Mouse (Mus musculus) kidney, postnatal 0 days (tissue): Measurements from ENCODE around the gene Ppm1m. TPM values are rescaled to one million over a fixed set of nuclear protein-coding genes. Genes with fewer than 3 reads are reported as not detected.

Experiments used
- ATAC-seq: fragments of 200-750 bp; cut with Nextera tagmentation; replicated peaks from 2 replicates; pipeline ENCODE4 v1.8.0; 2017; ENCODE audit warnings: low read depth, moderate number of reproducible peaks, moderate TSS enrichment, moderate library complexity; ENCODE audit not compliant: low FRiP score
- DNase-seq: peaks from one replicate; pipeline ENCODE4 v3.0.0-alpha.2; 2016; ENCODE audit warnings: low spot score
- H3K27ac ChIP-seq: fragments of 300-500 bp; sonication (generic); 2 replicates; pipeline ENCODE4 v1.5.1; 2014; ENCODE audit warnings: mild to moderate bottlenecking
- H3K27me3 ChIP-seq: fragments of 300-500 bp; sonication (generic); 2 replicates; pipeline ENCODE4 v1.6.1; 2014; ENCODE audit warnings: low read length, mixed read lengths; ENCODE audit not compliant: insufficient read depth
- H3K36me3 ChIP-seq: fragments of 300-500 bp; sonication (generic); 2 replicates; pipeline ENCODE4 v1.6.1; 2014; ENCODE audit warnings: low read length, mixed read lengths; ENCODE audit not compliant: insufficient read depth
- H3K4me1 ChIP-seq: fragments of 300-500 bp; sonication (generic); replicated peaks from 2 replicates; pipeline ENCODE4 v1.6.1; 2014; ENCODE audit warnings: antibody characterized with exemption, low read length, mixed read lengths; ENCODE audit not compliant: insufficient read depth
- H3K4me2 ChIP-seq: fragments of 300-500 bp; sonication (generic); 2 replicates; pipeline ENCODE4 v1.6.1; 2014; ENCODE audit warnings: mild to moderate bottlenecking, low read length, moderate library complexity, mixed read lengths
- H3K4me3 ChIP-seq: fragments of 300-500 bp; sonication (generic); replicated peaks from 2 replicates; pipeline ENCODE4 v1.5.1; 2014; ENCODE audit warnings: low read depth, low read length
- H3K9ac ChIP-seq: fragments of 300-500 bp; sonication (generic); 2 replicates; pipeline ENCODE4 v1.6.1; 2014; ENCODE audit warnings: low read depth, low read length
- H3K9me3 ChIP-seq: fragments of 300-500 bp; sonication (generic); replicated peaks from 2 replicates; pipeline ENCODE4 v1.6.1; 2016; ENCODE audit warnings: low read length, inconsistent platforms, mixed read lengths
- CTCF ChIP-seq: IDR thresholded peaks from 2 replicates; pipeline ENCODE4 v1.5.1; 2016; ENCODE audit warnings: antibody characterized with exemption, low read depth, mild to moderate bottlenecking, moderate library complexity
- WGBS: fragments of 180-500 bp; shearing (Covaris S2); extraction: QIAGEN DNeasy Blood & Tissue Kit; methylation state at CpG from one replicate; pipeline ENCODE4 v1.1.7; 2014; 5-methylcytosine and 5-hydroxymethylcytosine counted together
- polyA plus RNA-seq: library from polyadenylated mRNA; unstranded; fragments of >200 nt; fragmentation: Nextera tagmentation; extraction: Ambion mirVana; gene quantifications from 2 replicates; pipeline ENCODE4 v1.2.1, GENCODE M21; 2015

Gene Ppm1m
- polyA plus RNA-seq, 1 experiment from 2014 or later = 33.2 TPM

GRCm38 (mm10) chr9:106175552-106176200, 23.9 kb downstream of the Ppm1m start:
- no peaks in the 10 kb centered on the region for H3K27me3 ChIP-seq
- 43% methylated on average over 3 of the region's 3 CpGs for WGBS
- H3K4me2 ChIP-seq = 0 out of 2 replicates have a peak overlapping the region, but pooled peaks have one; percentile 4
- no peak overlapping the region for H3K4me3 ChIP-seq
- no peak overlapping the region for H3K27ac ChIP-seq
- peaks cover 18% of the 10 kb centered on the region; the same call in 1 of the 2 replicates for H3K4me1 ChIP-seq
- DNase-seq (peak; percentile 41), ATAC-seq (no peak)
- H3K9ac ChIP-seq = no peak overlapping the region
- H3K9me3 ChIP-seq = no peaks in the 10 kb centered on the region
- H3K36me3 ChIP-seq = peaks cover 17% of the 10 kb centered on the region
- no peak for TF ChIP-seq CTCF

- WGBS = 44% methylated on average over 2 of the region's 2 CpGs
Observed at GRCm38 (mm10) chr9:106173363-106173762, 26.2 kb downstream of the Ppm1m start.

GRCm38 (mm10) chr9:106172527-106172926, 27.0 kb downstream of the Ppm1m start:
- Histone ChIP-seq H3K9ac (peak overlapping the region; percentile 89; the same call in 1 of the 2 replicates), H3K36me3 (no peaks in the 10 kb centered on the region), H3K4me2 (peak overlapping the region; percentile 70), H3K9me3 (no peaks in the 10 kb centered on the region), H3K4me1 (peaks cover 24% of the 10 kb centered on the region; the same call in 1 of the 2 replicates), H3K4me3 (peak overlapping the region; percentile 92), H3K27ac (0 out of 2 replicates have a peak overlapping the region, but pooled peaks have one; percentile 99), H3K27me3 (no peaks in the 10 kb centered on the region)
- TF ChIP-seq CTCF = no peak
- ATAC-seq = no peak
- under 1% methylated on average over 3 of the region's 3 CpGs for WGBS
- DNase-seq = peak; percentile 35

More at GRCm38 (mm10) chr9:106173363-106173762, 26.2 kb downstream of the Ppm1m start:
- no peaks in the 10 kb centered on the region for H3K9me3 ChIP-seq
- DNase-seq = no peak
- H3K27ac ChIP-seq = no peak overlapping the region
- H3K9ac ChIP-seq = no peak overlapping the region
- H3K4me3 ChIP-seq = no peak overlapping the region; the same call in 1 of the 2 replicates
- TF ChIP-seq CTCF = no peak
- H3K4me2 ChIP-seq = peak overlapping the region; percentile 70
- no peak for ATAC-seq
- H3K4me1 ChIP-seq = peaks cover 24% of the 10 kb centered on the region; the same call in 1 of the 2 replicates
- no peaks in the 10 kb centered on the region for H3K27me3 ChIP-seq
- peaks cover 3% of the 10 kb centered on the region; the same call in 1 of the 2 replicates for H3K36me3 ChIP-seq

- no peak for TF ChIP-seq CTCF
- peak overlapping the region; percentile 70 for H3K4me2 ChIP-seq
- H3K4me1 ChIP-seq = peaks cover 24% of the 10 kb centered on the region; the same call in 1 of the 2 replicates
- H3K4me3 ChIP-seq = peak overlapping the region; percentile 92
- peak overlapping the region; percentile 89 for H3K9ac ChIP-seq
- no peaks in the 10 kb centered on the region for H3K36me3 ChIP-seq
- ATAC-seq = peak; percentile 69
- no peaks in the 10 kb centered on the region for H3K9me3 ChIP-seq
- no peaks in the 10 kb centered on the region for H3K27me3 ChIP-seq
- peak; percentile 73 for DNase-seq
- H3K27ac ChIP-seq = peak overlapping the region; percentile 99
- under 1% methylated on average over 30 of the region's 30 CpGs for WGBS
Observed at GRCm38 (mm10) chr9:106171346-106172158, 28.0 kb downstream of the Ppm1m start.

GRCm38 (mm10) chr9:106170556-106171345, 28.8 kb downstream of the Ppm1m start, which contains the start of gene Wdr82:
Gene Wdr82 (plus strand): TSS chr9:106170928.
- Histone ChIP-seq H3K27me3 (no peaks in the 10 kb centered on the region), H3K36me3 (no peaks in the 10 kb centered on the region), H3K27ac (peak within 1 kb of the TSS; percentile 99), H3K4me1 (peaks cover 20% of the 10 kb centered on the region; the same call in 1 of the 2 replicates), H3K4me2 (peak within 1 kb of the TSS; percentile 70), H3K4me3 (peak within 1 kb of the TSS; percentile 92), H3K9me3 (no peaks in the 10 kb centered on the region), H3K9ac (peak within 1 kb of the TSS; percentile 89)
- peak; percentile 91 for ATAC-seq
- peak; percentile 97 for DNase-seq
- TF ChIP-seq CTCF = no peak
- under 1% methylated on average over 74 of the region's 81 CpGs for WGBS
